Mouse (Mus musculus) forebrain, embryonic 12.5 days (tissue): ENCODE data around the gene Mrps36. TPM values are rescaled to one million over a fixed set of nuclear protein-coding genes. Genes with fewer than 3 reads are reported as not detected.
"Not testable (repeated sequence)": the region's sequence is repeated elsewhere in the genome, so short reads cannot be mapped to it uniquely, and the experiment has no call there.

Experiments used
- ATAC-seq: fragments of 200-750 bp; cut with Nextera tagmentation; 2 replicates; pipeline ENCODE4 v1.8.0; 2017; ENCODE audit warnings: moderate TSS enrichment; ENCODE audit not compliant: low FRiP score
- H3K27ac ChIP-seq: fragments of 300-500 bp; sonication (generic); 2 replicates; pipeline ENCODE4 v1.5.1; 2016; ENCODE audit warnings: mild to moderate bottlenecking
- H3K27me3 ChIP-seq: fragments of 300-500 bp; sonication (generic); 2 replicates; pipeline ENCODE4 v1.6.1; 2016; ENCODE audit warnings: mild to moderate bottlenecking
- H3K36me3 ChIP-seq: fragments of 300-500 bp; sonication (generic); replicated peaks from 2 replicates; pipeline ENCODE4 v1.6.1; 2016; ENCODE audit warnings: mild to moderate bottlenecking
- H3K4me1 ChIP-seq: fragments of 300-500 bp; sonication (generic); 2 replicates; pipeline ENCODE4 v1.6.1; 2016
- H3K4me2 ChIP-seq: fragments of 300-500 bp; sonication (generic); 2 replicates; pipeline ENCODE4 v1.6.1; 2016; ENCODE audit warnings: mild to moderate bottlenecking, moderate library complexity
- H3K4me3 ChIP-seq: fragments of 300-500 bp; sonication (generic); replicated peaks from 2 replicates; pipeline ENCODE4 v1.5.1; 2016; ENCODE audit warnings: mild to moderate bottlenecking
- H3K9ac ChIP-seq: fragments of 300-500 bp; sonication (generic); 2 replicates; pipeline ENCODE4 v1.6.1; 2016; ENCODE audit warnings: mild to moderate bottlenecking
- H3K9me3 ChIP-seq: fragments of 300-500 bp; sonication (generic); 2 replicates; pipeline ENCODE4 v1.6.1; 2016
- WGBS: fragments of 180-500 bp; shearing (Covaris S2); methylation state at CpG from one replicate; pipeline ENCODE4 v1.1.7; 2016; 5-methylcytosine and 5-hydroxymethylcytosine counted together
- polyA plus RNA-seq: library from polyadenylated mRNA; unstranded; fragments of >200 nt; fragmentation: Nextera tagmentation; extraction: Ambion mirVana; gene quantifications from 2 replicates; pipeline ENCODE4 v1.2.1, GENCODE M21; 2016

Mrps36 gene
- 124 and 132 TPM in 2 replicates for polyA plus RNA-seq

GRCm38 (mm10) chr13:100744036-100744744 is at the start of gene Mrps36:
Mrps36 (minus strand) TSS chr13:100744659.
- under 1% methylated on average over 52 of the region's 52 CpGs for WGBS
- peak within 1 kb of the TSS; percentile 93 for H3K27ac ChIP-seq
- no peaks in the 10 kb centered on the region for H3K27me3 ChIP-seq
- H3K36me3 ChIP-seq, result no peaks in the 10 kb centered on the region
- no peaks in the 10 kb centered on the region for H3K9me3 ChIP-seq
- ATAC-seq, result peak; percentile 97
- H3K9ac ChIP-seq, result peak within 1 kb of the TSS; percentile 80
- peak within 1 kb of the TSS; percentile 62 for H3K4me2 ChIP-seq
- H3K4me1 ChIP-seq, result peaks cover 13% of the 10 kb centered on the region
- H3K4me3 ChIP-seq, result peak within 1 kb of the TSS; percentile 82

GRCm38 (mm10) chr13:100789083-100789482 is 44.6 kb upstream of the Mrps36 start:
- 89% methylated on average over 3 of the region's 3 CpGs for WGBS
- peaks cover 14% of the 10 kb centered on the region for H3K4me1 ChIP-seq
- H3K9ac ChIP-seq, result no peak overlapping the region
- no peaks in the 10 kb centered on the region for H3K27me3 ChIP-seq
- no peak overlapping the region for H3K27ac ChIP-seq
- H3K4me2 ChIP-seq, result no peak overlapping the region
- no peak overlapping the region for H3K4me3 ChIP-seq
- no peak for ATAC-seq
- no peaks in the 10 kb centered on the region for H3K9me3 ChIP-seq
- peaks cover 5% of the 10 kb centered on the region for H3K36me3 ChIP-seq

- peaks cover 15% of the 10 kb centered on the region for H3K36me3 ChIP-seq
- not testable (repeated sequence) for ATAC-seq, H3K4me3 ChIP-seq, H3K27ac ChIP-seq, H3K9me3 ChIP-seq, H3K4me2 ChIP-seq, H3K27me3 ChIP-seq, H3K9ac ChIP-seq
- 92% methylated on average over 12 of the region's 14 CpGs for WGBS
- peaks cover 20% of the 10 kb centered on the region for H3K4me1 ChIP-seq
These were observed 43.6 kb upstream of the Mrps36 start for GRCm38 (mm10) chr13:100788057-100788456.

DNA sequence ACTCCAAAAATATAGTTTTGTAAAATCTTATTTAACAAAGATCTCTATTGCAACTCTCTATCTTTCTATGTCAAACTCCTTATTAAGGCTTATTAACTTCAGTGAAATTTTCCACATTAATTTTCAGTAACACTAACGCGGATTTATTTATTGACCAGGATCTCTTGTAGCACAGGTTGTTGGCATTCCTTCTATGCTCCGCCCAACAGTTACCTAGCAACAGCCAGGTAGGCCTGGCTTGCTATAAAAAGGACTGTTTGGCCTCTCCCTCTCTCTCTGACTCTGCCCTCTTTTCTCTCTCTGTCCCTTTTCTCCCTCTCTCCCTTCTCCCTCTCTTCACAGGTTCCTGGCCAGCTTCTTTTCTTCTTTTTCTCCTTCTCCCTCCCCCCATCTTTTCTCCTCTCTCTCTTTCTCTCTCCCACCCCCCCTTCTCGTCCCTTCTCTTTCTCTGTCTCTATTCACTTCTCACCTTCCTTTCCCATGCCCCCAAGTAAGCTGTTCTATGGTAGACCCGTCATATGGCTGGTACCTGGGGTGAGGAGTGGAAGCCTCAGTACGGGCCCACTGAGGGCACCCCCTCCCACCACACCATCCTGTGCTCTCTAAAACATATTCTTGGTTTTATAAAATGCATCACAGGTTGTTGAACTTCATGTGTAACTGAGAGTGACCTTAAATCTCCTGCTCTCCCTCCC is 43.0 kb upstream of the Mrps36 start:
- H3K4me2 ChIP-seq, result no peak overlapping the region
- no peaks in the 10 kb centered on the region for H3K27me3 ChIP-seq
- no peaks in the 10 kb centered on the region for H3K9me3 ChIP-seq
- no peak for ATAC-seq
- peaks cover 19% of the 10 kb centered on the region for H3K36me3 ChIP-seq
- H3K27ac ChIP-seq, result no peak overlapping the region
- H3K4me1 ChIP-seq, result peaks cover 22% of the 10 kb centered on the region
- no peak overlapping the region for H3K4me3 ChIP-seq
- H3K9ac ChIP-seq, result no peak overlapping the region
- WGBS, result 77% methylated on average over 6 of the region's 6 CpGs

GRCm38 (mm10) chr13:100786414-100786867 is 42.0 kb upstream of the Mrps36 start, which contains the start of gene Ccnb1:
Ccnb1 (minus strand) TSS chr13:100786570.
- Histone ChIP-seq H3K36me3 (peaks cover 30% of the 10 kb centered on the region), H3K27ac (peak within 1 kb of the TSS; percentile 68; the same call in 1 of the 2 replicates), H3K27me3 (no peaks in the 10 kb centered on the region), H3K9ac (peak within 1 kb of the TSS; percentile 87), H3K9me3 (no peaks in the 10 kb centered on the region), H3K4me3 (peak within 1 kb of the TSS; percentile 86), H3K4me2 (peak within 1 kb of the TSS; percentile 80), H3K4me1 (peaks cover 24% of the 10 kb centered on the region)
- under 1% methylated on average over 35 of the region's 35 CpGs for WGBS
- ATAC-seq, result peak; percentile 99

DNA sequence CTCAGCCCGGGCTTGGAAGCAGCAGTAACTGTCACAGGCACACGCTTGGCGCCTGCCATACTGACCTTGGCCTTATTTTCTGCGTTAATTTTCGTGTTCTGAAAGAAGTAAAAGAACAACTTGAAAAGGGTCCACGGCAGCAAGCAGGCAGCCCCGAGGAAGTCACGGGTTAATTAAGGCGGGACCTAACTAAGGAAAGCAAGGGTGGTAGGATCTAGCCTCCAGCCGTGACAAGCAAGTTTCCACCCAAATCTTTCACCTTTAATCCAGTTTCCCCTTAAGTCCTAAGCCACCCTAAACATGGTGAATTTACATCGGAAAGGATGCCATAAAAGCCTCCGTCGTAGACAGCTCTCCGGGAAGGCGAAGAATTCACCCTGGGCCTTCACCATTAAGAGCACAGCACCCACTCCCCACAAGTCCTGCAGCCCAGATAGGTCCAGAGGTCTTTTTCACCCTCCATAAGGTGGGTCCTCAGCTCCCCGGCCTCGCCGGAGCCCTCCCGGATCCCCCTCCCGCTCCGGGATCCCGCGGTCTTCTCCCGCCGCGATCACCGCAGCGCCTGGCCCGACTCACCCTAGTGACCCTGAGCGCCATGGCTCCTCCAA is 41.5 kb upstream of the Mrps36 start:
- no peaks in the 10 kb centered on the region for H3K9me3 ChIP-seq
- no peaks in the 10 kb centered on the region for H3K27me3 ChIP-seq
- ATAC-seq, result peak; percentile 54
- peaks cover 34% of the 10 kb centered on the region for H3K36me3 ChIP-seq
- WGBS, result under 1% methylated on average over 30 of the region's 30 CpGs
- H3K4me2 ChIP-seq, result peak overlapping the region; percentile 80
- peak overlapping the region; percentile 87 for H3K9ac ChIP-seq
- H3K4me3 ChIP-seq, result peak overlapping the region; percentile 86
- peaks cover 24% of the 10 kb centered on the region for H3K4me1 ChIP-seq
- H3K27ac ChIP-seq, result peak overlapping the region; percentile 68; the same call in 1 of the 2 replicates

DNA sequence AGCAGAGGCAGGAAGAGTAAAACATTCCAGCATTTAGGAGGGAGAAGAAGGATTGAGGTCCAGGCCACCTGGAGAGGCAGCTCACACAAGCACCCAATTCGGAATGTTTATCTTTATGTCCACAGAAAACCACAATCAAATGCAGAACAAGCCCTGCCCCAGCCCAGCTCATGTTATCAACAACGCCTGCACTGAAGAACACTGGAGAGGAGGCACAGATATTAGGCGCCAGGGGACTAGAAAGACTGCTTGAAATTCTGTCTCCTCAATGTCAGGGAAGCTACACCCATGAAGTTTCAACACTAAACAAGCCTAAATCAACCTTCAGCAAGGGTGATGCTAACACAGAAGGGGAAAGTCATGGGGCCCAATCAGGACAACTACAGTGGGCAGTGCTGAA is 33.0 kb upstream of the Mrps36 start:
- H3K27me3 ChIP-seq, result no peaks in the 10 kb centered on the region
- ATAC-seq, result no peak
- H3K4me3 ChIP-seq, result no peak overlapping the region
- H3K9me3 ChIP-seq, result no peaks in the 10 kb centered on the region
- H3K4me1 ChIP-seq, result peaks cover 21% of the 10 kb centered on the region
- 81% methylated on average over 3 of the region's 3 CpGs for WGBS
- H3K9ac ChIP-seq, result no peak overlapping the region
- H3K27ac ChIP-seq, result no peak overlapping the region
- H3K4me2 ChIP-seq, result no peak overlapping the region
- peaks cover 34% of the 10 kb centered on the region for H3K36me3 ChIP-seq

DNA sequence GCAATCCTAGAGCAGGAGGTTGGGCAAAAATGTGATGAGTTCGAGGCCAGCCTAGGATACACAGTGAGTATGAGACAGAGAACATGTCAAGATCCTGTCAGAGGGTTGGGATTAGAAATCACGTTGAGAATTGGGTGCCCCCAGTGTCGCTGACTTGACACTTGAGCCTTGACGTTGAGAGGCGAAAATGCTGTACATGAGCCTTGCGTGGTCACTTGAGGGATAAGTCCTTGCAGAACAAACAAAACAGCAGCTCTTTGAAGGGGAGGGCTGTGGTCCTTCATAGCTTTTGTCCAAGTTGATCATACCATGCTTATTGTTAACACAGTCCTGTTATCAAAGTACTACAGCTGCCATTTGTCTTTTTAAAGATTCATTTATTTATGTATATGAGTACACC is 32.3 kb upstream of the Mrps36 start:
- Histone ChIP-seq H3K9ac (no peak overlapping the region), H3K27me3 (no peaks in the 10 kb centered on the region), H3K27ac (no peak overlapping the region), H3K4me2 (peak overlapping the region; percentile 93; the same call in 1 of the 2 replicates), H3K36me3 (peaks cover 34% of the 10 kb centered on the region), H3K4me1 (peaks cover 18% of the 10 kb centered on the region), H3K9me3 (no peaks in the 10 kb centered on the region), H3K4me3 (no peak overlapping the region)
- no peak for ATAC-seq
- WGBS, result 65% methylated on average over 6 of the region's 6 CpGs

GRCm38 (mm10) chr13:100776056-100776419 is 31.6 kb upstream of the Mrps36 start:
- Histone ChIP-seq H3K4me3 (peak overlapping the region; percentile 89), H3K4me1 (peaks cover 18% of the 10 kb centered on the region), H3K4me2 (peak overlapping the region; percentile 93), H3K27ac (peak overlapping the region; percentile 77), H3K36me3 (peaks cover 34% of the 10 kb centered on the region), H3K27me3 (no peaks in the 10 kb centered on the region), H3K9me3 (no peaks in the 10 kb centered on the region), H3K9ac (peak overlapping the region; percentile 78)
- no peak; the same call in 1 of the 2 replicates for ATAC-seq
- 21% methylated on average over 8 of the region's 8 CpGs for WGBS

DNA sequence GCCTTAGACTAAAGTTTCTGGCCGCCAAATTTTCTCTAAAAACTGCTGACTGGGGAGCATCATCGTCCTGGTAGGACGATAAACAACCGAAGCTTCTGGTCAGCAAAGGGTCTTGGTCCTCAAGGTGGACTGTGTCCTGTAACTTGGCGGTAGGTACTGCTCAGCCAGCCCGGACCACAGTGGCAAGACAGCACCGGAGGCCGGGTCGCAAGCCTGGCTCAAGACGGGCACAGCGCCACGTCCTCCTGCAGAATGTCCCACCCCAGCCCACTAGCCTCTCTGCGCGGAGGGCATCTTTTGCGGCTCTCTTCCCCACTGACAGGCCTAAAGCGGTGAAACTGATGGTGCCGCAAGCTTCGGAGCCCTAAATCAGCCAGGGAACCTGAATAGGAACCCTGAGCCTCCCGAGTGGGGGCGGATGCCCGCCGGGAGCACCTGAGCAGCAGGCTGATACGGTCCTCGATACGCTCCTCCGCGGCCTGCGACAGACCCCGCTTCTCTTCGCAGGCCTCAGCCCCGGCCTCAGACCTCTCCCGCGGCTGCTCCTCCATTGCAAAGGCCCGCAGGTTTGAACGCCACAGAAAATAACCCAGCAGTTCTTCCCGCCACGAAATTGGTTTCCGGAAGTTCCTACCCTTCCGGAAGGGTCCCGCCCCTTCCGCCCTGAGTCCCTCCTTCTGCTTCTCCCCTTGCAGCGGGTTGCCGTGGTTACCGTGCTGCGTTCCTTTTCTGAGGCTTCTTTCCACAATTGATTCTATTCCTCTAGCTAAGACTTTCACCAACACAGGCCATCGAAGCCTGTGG is 31.0 kb upstream of the Mrps36 start, which contains the start of gene Cenph:
Gene Cenph (minus strand): TSS at position 648 of the 804 bp plus-strand sequence.
- H3K9ac ChIP-seq, result peak within 1 kb of the TSS; percentile 78
- peak within 1 kb of the TSS; percentile 77 for H3K27ac ChIP-seq
- peak within 1 kb of the TSS; percentile 89 for H3K4me3 ChIP-seq
- H3K4me1 ChIP-seq, result peaks cover 18% of the 10 kb centered on the region
- H3K27me3 ChIP-seq, result no peaks in the 10 kb centered on the region
- H3K36me3 ChIP-seq, result peaks cover 35% of the 10 kb centered on the region
- H3K4me2 ChIP-seq, result peak within 1 kb of the TSS; percentile 93
- H3K9me3 ChIP-seq, result no peaks in the 10 kb centered on the region
- WGBS, result under 1% methylated on average over 46 of the region's 46 CpGs
- ATAC-seq, result peak; percentile 95

GRCm38 (mm10) chr13:100774704-100775103 is 30.2 kb upstream of the Mrps36 start:
- H3K36me3 ChIP-seq, result peaks cover 35% of the 10 kb centered on the region
- H3K27me3 ChIP-seq, result no peaks in the 10 kb centered on the region
- H3K27ac ChIP-seq, result no peak overlapping the region
- H3K9me3 ChIP-seq, result no peaks in the 10 kb centered on the region
- H3K4me1 ChIP-seq, result peaks cover 18% of the 10 kb centered on the region
- ATAC-seq, result no peak
- peak overlapping the region; percentile 93 for H3K4me2 ChIP-seq
- peak overlapping the region; percentile 78 for H3K9ac ChIP-seq
- H3K4me3 ChIP-seq, result peak overlapping the region; percentile 89
